Mouse (Mus musculus) erythroblast, embryonic 14.5 days (primary cell): ENCODE measurements around the gene Il13ra1.

ENCODE experiments used
- GATA1 ChIP-seq: IDR thresholded peaks from 2 replicates; pipeline ENCODE4 v1.6.1; 2012; ENCODE audit warnings: low read length, inconsistent platforms, mixed read lengths
- TAL1 ChIP-seq: IDR thresholded peaks from 3 replicates; pipeline ENCODE4 v1.6.1; 2012; ENCODE audit warnings: low read length, inconsistent platforms, mixed read lengths

GRCm38 (mm10) chrX:36077164-36077563 lies 34.7 kb upstream of the Il13ra1 start:
- TF ChIP-seq GATA1 (no peak), TAL1 (no peak)
